Mouse (Mus musculus): ENCODE measurements around the gene Plscr5.

Plscr5 gene

GRCm38 (mm10) chr9:92226795-92227194 lies 34.1 kb downstream of the Plscr5 start:
- DNase-seq (ENCODE audit: low spot score): no peak

DNA sequence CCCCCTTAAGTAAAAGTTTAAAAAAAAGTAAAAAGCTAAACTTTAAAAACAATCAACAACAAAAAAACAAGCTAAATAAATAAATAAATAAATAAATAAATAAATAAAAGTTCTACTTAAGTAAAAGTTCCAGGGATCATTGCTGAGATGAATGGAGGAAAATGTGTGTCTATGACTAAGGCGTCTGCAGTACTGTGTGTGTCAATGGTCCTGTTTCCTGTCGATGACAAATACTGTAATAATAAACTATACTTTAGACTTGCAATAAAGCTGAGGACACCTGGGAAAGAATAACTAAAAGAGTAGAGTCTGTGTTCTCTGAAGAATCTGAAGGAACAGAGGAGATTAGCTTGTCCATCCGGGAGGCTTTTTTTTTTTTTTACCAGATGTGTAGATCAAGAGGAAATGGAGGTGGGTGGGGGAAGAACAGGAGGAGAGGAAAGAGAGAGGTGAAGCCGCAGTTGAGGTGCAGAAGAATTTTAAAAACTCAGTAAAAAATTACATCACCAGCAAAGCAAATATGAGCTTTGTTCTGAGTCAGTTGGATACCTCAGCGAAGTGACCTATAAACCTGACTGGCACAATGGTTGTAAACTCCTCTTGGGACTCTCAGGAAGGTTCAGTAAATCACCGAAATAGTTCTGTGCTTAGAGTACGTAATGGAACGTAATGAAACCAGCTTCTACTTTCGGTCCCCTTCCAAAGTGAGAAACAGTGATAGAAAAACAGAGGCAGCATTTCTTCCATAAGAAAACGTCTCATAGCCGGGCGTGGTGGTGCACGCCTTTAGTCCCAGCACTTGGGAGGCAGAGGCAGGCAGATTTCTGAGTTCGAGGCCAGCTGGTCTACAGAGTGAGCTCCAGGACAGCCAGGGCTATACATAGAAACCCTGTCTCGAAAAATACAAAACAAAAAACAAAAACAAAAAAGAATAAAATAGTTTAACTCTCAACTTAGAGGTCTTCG lies 36.4 kb downstream of the Plscr5 start:
- DNase-seq (ENCODE audit: low spot score): no peak

GRCm38 (mm10) chr9:92229833-92230205 lies 37.1 kb downstream of the Plscr5 start:
- DNase-seq (ENCODE audit: low spot score): no peak

DNA sequence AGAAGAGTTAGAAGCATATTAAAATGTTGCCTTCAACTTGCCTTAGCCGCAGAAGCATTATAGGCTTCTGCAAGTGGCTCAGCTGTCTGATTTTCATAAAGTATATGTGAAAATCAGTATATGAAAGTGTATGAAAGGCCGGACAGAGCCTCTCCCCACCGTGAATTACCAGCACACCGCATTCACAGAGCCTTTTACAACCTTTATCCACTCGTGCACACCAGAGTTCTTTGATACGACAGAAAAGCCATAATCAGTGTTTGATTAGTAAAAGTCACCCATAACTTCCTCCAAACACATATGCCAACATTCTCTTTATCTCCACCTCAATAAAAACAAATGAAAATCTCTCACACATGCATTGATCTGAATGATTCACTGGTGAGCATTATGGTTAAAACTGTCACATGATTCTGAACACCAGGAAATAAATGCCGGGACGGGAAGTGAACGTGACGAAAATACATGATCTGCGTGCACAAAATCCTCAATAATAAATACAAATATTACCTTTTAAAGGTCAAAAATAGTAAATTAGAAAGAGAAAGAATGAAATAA lies 42.2 kb downstream of the Plscr5 start:
- DNase-seq (ENCODE audit: low spot score): no peak

DNA sequence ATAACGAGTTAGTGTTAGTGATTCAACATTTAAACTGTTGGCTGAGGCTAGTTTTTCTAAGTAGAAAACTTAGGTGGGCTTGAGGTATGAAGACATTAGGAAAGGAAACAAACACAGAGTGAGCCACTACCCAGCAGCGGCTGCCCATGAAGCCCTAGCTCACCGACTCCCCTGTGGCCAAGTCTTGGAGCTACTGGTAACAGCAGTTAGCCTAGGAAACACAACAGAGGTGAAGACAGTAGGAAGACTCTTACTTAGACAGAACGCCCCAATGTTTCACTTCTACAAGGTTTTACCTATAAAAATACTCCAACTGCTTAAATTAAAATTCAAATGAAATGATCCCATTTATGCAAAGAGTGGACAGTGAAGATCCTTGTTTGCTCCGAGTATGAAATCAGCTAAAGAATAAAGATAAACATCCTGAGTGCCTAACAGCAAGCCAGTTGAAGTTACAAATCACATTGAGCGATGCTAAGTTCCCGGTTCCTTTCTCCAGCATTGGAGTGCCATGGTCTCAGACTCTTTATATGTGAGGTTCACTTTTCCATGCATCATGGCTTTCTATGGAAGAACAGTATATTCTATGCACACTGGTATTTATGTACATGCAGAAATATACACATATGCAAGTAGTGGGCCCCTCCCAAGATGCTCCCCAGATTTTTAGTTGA lies 56.2 kb downstream of the Plscr5 start:
- no peak for DNase-seq (ENCODE audit: low spot score)

DNA sequence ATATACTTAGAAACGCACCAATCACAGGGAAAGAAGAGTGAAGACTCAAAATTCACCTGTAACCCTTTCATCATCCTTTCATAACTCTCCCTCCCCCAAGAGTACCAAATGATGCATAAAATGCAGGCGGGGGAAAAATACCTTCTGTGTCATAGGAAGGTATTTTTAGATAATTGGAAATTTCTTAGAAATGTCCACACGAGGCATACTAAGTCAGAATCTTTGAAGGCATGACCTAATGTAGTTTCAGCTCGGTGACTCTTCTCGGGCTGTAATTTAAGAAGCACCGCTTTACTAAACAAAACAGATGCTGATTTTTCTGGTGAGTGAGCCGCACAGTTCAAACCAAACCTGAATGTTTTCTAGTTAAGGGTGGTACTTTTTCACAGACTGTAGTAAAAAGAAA lies 56.7 kb downstream of the Plscr5 start, which contains the start of gene Plscr1:
TSS of gene Plscr1 (plus strand) at position 304 of the 406 bp plus-strand sequence.
- DNase-seq (ENCODE audit: low spot score): no peak

DNA sequence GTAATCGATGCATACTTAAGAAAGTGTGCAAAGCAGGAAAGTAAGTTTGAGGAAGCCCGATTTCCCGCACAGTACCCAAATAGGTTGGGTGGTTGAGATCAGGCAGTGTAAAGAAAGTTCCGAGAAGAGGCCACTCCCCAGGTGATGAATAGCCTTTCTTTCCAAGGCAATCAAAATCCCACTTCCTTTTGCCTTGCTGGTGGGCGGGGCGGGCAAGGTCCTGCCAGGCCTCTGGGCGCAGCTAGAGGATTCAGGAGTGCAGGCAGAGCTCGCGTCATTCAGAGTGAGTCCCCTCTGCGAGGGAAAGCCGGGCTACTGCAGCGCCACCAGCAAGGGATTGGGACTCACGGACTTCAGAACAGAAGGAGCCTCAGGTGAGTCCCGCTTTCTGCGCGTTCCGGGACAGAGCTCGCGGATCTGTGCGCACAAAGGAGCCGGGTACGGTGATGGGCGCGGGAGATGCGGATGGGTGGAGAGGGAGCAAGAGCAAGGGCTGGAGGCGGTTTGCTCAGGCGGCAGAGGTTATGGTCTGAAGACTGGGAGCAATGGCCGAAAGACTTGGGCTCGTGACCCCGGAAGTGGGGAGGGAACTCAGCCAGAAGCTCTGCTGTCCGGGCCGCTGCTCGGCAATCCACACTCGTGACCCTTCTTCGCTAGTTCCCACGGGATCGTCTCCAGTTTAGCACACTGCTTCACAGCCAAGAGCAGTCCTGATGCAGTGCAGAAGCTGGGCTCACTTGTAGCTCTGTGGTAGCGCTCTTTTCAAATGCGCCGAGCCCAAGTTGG lies 57.4 kb downstream of the Plscr5 start:
- DNase-seq (ENCODE audit: low spot score): peak; percentile 75

DNA sequence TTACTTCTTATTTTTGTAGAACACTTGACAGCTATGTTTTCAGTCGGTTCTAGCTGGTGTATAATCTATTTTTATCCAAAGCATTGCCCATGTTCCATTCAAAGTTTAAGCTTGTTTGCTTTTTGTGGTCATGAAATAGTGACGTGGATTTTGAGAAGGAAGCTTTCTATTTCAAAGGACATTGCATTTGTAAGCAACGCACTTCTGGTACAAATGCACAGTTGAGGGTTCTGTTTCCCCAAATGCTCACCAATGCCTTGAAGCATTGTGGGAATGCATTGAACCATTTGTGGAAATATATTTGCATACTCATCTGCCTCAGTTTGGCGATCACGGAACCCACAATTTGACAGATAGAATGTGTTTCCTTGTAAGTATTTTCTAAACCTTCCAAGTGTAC lies 60.0 kb downstream of the Plscr5 start:
- DNase-seq (ENCODE audit: low spot score): no peak

- no peak for DNase-seq (ENCODE audit: low spot score)
Observed at GRCm38 (mm10) chr9:92253585-92254321, 61.0 kb downstream of the Plscr5 start.
